Mouse (Mus musculus) erythroid progenitor cell, adult 5-6 weeks (primary cell): ENCODE measurements around the gene Cdk4. TPM values are rescaled to one million over a fixed set of nuclear protein-coding genes. Genes with fewer than 3 reads are reported as not detected.

Experiments
- ATAC-seq: replicated peaks from 2 replicates; pipeline ENCODE4 v1.8.0; 2016; ENCODE audit warnings: moderate number of reproducible peaks, mild to moderate bottlenecking, moderate TSS enrichment, inconsistent platforms; ENCODE audit not compliant: poor library complexity, low FRiP score, severe bottlenecking
- total RNA-seq, 2 experiments: library from RNA; stranded (forward) in 1 of 2; stranded (reverse) in 1 of 2; fragments of 150-400 nt in 1 of 2; fragments of 186-747, 209-891 nt in 1 of 2; gene quantifications; 2 replicates each; pipeline versions ENCODE4 v1.2.3 to v1.2.4; 2015 to 2017; ENCODE audit warnings: low replicate concordance in 2 of 2

Cdk4 gene
- total RNA-seq, 2 experiments from 2014 or later = 84.3 to 99.2 TPM

DNA sequence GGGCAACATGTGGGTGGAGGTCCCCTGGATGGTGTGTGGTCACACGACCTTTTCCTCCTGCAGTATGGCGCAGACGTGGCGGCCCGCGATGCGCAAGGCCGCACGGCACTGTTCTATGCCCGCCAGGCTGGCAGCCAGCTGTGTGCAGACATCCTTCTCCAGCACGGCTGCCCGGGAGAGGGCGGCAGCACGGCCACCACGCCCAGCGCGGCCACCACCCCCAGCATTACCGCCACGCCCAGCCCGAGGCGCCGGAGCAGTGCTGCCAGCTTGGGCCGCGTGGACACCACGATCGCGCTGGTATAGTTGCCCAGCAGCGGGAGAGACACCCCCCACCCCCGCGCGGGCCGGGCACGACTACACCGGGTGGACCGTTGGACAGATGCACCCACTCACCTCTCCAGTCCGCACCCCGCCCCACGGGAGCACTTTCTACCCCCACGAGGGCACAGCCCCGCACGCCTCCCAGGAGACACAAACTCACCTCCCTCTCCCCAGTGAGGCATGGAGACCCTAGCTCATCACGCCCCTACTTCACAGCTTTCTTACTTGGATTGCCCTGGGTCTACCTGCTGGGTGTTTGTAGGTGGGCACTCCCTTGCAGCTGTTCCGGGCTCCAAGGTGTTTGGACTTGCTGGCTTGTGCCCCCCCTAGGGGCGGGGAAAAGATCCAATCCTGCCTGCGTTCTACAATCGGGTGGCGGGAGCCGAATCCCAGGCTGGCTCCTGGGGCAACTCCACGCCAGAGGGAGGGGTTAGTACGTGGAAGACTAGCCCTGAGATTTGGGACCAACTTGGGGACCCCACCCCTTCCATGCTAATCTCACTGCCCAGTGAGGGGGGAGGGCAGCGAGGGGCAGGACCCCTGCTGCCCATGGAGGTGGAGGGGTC is 28.4 kb downstream of the Cdk4 start:
- ATAC-seq = no peak

DNA sequence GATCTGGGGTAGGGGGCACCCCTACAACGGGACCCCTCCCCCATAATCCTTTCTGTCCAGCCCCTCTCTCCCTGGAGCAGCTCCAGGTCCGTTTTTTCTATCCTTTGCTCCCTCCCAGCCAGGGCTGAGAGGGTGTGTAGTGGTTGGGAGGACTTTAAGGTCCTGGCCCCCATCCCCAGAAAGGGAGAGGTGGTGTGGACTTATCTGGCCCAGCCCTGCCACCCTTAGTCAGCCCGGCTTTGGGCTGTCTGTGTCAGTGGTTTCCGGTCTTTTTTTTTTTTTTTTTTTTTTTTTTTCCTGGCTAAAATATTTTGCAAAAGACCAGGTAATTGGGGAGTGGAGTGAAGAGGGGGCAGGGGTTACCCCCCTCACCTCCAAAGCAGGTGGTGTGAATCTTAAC is 29.4 kb downstream of the Cdk4 start:
- ATAC-seq = no peak

DNA sequence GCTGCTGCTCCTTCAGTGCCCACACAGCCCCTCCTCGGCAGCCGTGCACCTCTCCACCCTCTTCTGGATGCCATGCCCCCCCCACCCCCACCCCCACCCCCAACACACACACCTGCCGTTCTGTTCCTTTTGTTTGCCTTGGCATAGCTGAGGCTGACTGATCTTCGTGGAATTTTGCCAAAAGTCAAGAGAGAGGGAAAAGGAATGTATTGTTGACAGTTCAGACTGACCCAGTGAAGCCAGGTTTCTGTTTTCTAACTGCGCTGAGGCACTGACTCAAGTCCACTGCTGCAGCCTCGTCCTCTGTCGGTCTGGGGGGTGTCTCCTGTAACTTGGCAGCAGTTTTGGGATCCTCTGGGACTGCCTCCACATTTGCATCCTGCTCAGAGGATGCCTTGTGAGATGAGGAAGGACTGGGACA is 31.1 kb downstream of the Cdk4 start:
- no peak for ATAC-seq

DNA sequence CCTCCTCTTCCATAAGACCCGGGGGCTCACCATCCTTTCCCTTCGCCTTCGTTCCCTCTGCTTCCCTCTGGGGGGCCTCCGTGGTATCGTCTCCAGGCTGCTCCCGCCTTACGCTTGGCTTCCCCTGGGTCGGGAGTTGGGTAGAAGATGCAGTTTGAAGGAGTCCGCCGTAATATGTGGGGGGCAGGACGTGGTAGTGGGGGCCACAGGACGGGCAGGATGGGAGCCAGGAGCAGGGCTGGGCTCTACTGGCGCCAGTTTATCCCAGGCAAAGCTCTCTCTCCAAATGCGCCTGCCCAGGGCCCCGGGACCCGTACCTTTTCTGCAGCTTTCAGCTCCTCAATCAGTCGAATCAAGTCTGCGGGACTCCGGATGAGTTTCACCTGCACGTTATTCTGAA is 35.2 kb downstream of the Cdk4 start:
- ATAC-seq = no peak; the same call in 1 of the 2 replicates

GRCm38 (mm10) chr10:127099191-127099590 is 35.9 kb downstream of the Cdk4 start:
- no peak for ATAC-seq

DNA sequence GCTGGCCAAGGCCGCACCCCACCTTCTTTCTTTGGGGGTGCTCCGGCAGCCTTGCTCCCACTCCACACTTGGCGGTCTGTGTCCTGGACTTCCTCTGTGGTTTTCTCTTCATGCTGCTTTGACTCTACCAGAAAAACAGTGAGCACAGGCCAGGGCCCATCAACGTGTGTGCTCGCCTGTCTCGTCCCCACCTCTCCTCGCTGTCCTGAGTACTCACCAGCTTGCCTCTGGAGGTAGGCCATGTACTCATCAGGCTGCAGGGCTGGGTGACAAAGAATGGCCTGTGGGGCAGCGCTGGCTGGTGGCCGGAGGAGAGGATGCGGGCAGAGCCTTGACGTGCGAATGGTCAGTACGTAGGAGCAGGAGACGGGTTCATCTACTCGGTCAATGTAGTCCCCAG is 36.5 kb downstream of the Cdk4 start:
- no peak for ATAC-seq

DNA sequence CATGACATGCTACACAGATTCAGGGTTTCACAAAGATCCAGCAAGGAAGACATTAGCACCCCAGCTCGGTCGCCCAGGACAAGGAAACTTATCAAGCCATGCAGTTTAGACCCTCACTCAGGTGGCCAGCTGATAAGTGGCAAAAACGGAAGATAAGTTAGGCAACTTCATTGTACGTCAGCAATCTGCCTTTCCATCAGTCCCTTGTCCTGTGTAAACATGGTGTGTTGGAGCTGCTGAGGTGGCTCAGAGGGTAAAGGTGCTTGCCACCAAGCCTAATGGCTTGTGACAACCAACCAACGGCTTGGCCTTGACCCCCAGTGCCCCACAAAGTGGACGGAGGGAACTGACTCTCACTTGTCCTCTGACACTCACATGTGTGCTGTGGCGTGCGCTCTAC is 37.1 kb downstream of the Cdk4 start:
- ATAC-seq = no peak

- ATAC-seq = no peak
These were observed 37.8 kb downstream of the Cdk4 start for GRCm38 (mm10) chr10:127101151-127101550.

DNA sequence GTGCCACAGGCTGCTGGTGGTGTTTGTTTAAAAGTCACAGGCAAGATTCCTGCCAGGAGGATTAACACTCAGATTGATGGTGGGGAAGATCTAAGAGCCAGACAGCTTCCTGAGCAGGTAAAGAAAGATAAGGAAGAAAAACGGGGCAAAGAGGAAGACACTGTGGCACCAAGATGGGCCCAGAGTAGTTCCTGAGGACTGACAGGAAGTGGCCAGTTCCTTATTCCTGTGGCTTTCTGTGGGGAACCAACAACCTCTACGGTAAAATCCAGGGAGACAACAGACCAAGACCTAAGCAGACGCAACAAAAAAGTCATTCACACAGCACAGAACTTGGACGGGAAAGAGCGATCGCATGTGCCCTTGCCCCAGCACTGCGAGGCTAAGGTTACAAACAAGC is 40.3 kb downstream of the Cdk4 start:
- ATAC-seq = no peak

DNA sequence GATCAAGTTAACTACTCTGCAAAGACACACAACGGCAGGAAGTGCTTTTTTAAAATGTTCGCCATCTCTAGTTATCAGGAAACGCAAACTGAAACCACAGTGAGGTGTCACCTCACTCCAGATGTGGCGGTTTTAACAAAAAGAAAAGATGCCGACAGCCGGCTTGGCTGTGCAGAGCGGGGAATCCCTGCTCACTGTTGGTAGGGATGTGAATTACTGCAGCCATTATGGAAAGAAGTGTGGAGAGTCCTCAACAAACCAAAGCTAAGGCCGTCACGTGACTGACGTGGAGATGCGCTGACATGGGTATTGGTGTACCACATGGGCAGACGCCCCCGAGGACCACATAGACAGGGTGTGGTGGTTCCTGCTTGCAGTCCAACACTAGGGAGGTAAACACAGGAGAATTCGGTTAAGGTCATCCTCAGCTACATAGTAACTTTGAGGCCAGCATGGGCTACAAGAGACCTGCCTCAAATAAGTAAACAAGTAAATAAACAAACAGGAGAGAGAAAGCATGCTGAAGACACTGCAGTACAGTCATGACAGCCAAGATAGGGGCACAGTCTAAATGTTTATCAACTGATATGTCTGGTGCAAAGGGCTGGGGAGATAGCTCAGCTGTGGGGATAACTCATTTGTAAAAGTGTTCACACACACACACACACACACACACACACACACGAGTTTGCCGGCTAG is 44.4 kb downstream of the Cdk4 start:
- peak; percentile 48; the same call in 1 of the 2 replicates for ATAC-seq

GRCm38 (mm10) chr10:127108262-127108583 is 44.9 kb downstream of the Cdk4 start:
- ATAC-seq = no peak

- no peak for ATAC-seq
These were observed 47.9 kb downstream of the Cdk4 start for GRCm38 (mm10) chr10:127111001-127111887.

DNA sequence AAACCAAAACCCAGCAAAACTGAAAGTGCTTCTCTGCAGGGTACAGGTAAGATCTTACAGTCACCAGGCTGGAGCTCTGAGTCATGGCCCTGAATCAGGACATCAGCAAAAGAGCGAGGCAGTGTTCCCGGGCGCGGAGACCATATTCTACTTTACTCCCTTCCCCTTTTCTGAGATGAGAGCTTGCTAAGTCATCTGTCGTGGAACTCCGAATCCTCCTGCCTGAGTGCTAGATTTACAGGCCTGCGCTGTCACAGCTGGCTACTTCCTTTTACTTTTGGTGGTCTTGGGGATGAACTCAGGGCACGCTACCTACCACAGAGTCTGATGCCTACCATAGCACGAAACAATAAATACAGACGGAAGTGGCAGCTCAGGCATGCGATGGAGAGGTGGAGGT is 51.1 kb downstream of the Cdk4 start:
- ATAC-seq = no peak

- no peak for ATAC-seq
These were observed 51.7 kb downstream of the Cdk4 start for GRCm38 (mm10) chr10:127115068-127115467.

Other genes starting within 250 kb of the Cdk4 start
- gene Atp23, start 162.2 kb upstream of the Cdk4 start, total RNA-seq (2015; ENCODE audit: low replicate concordance) = 3.6 TPM in 1 of 2 replicates, not detected in the other
- 0.51 and 1.7 TPM in 2 replicates for gene Atp23, start 162.2 kb upstream of the Cdk4 start, total RNA-seq (2017; ENCODE audit: low replicate concordance)
- gene Ctdsp2, start 84.8 kb upstream of the Cdk4 start, total RNA-seq (2015; ENCODE audit: low replicate concordance) = 18.0 and 19.7 TPM in 2 replicates
- 8.5 and 10.3 TPM in 2 replicates for gene Ctdsp2, start 84.8 kb upstream of the Cdk4 start, total RNA-seq (2017; ENCODE audit: low replicate concordance)
- not detected in 2 replicates for gene Avil, start 62.8 kb upstream of the Cdk4 start, total RNA-seq (2015; ENCODE audit: low replicate concordance)
- gene Avil, start 62.8 kb upstream of the Cdk4 start, total RNA-seq (2017; ENCODE audit: low replicate concordance) = not detected in 2 replicates
- 12.6 and 14.4 TPM in 2 replicates for gene Tsfm, start 32.7 kb upstream of the Cdk4 start, total RNA-seq (2015; ENCODE audit: low replicate concordance)
- 4.2 and 6.5 TPM in 2 replicates for gene Tsfm, start 32.7 kb upstream of the Cdk4 start, total RNA-seq (2017; ENCODE audit: low replicate concordance)
- gene Mettl1, start 22.1 kb upstream of the Cdk4 start, total RNA-seq (2015; ENCODE audit: low replicate concordance) = 3.4 and 6.5 TPM in 2 replicates
- 0.23 and 1.9 TPM in 2 replicates for gene Mettl1, start 22.1 kb upstream of the Cdk4 start, total RNA-seq (2017; ENCODE audit: low replicate concordance)
- not detected in 2 replicates for gene Eef1akmt3, start 22.0 kb upstream of the Cdk4 start, total RNA-seq (2015; ENCODE audit: low replicate concordance)
- gene Eef1akmt3, start 22.0 kb upstream of the Cdk4 start, total RNA-seq (2017; ENCODE audit: low replicate concordance) = not detected in 2 replicates
- not detected in 2 replicates for gene Cyp27b1, start 15.3 kb upstream of the Cdk4 start, total RNA-seq (2015; ENCODE audit: low replicate concordance)
- not detected in 2 replicates for gene Cyp27b1, start 15.3 kb upstream of the Cdk4 start, total RNA-seq (2017; ENCODE audit: low replicate concordance)
- not detected in 2 replicates for gene March9, start 3.4 kb upstream of the Cdk4 start, total RNA-seq (2015; ENCODE audit: low replicate concordance)
- not detected in 2 replicates for gene March9, start 3.4 kb upstream of the Cdk4 start, total RNA-seq (2017; ENCODE audit: low replicate concordance)
- 13.0 and 18.0 TPM in 2 replicates for gene Tspan31, start 6.7 kb downstream of the Cdk4 start, total RNA-seq (2015; ENCODE audit: low replicate concordance)
- 6.6 and 8.5 TPM in 2 replicates for gene Tspan31, start 6.7 kb downstream of the Cdk4 start, total RNA-seq (2017; ENCODE audit: low replicate concordance)
- 1.1 and 3.8 TPM in 2 replicates for gene Agap2, start 11.8 kb downstream of the Cdk4 start, total RNA-seq (2015; ENCODE audit: low replicate concordance)
- gene Agap2, start 11.8 kb downstream of the Cdk4 start, total RNA-seq (2017; ENCODE audit: low replicate concordance) = 2.2 and 51.8 TPM in 2 replicates
- 36.5 and 37.5 TPM in 2 replicates for gene Os9, start 57.6 kb downstream of the Cdk4 start, total RNA-seq (2015; ENCODE audit: low replicate concordance)
- 57.2 and 70.0 TPM in 2 replicates for gene Os9, start 57.6 kb downstream of the Cdk4 start, total RNA-seq (2017; ENCODE audit: low replicate concordance)
- gene B4galnt1, start 101.7 kb downstream of the Cdk4 start, total RNA-seq (2015; ENCODE audit: low replicate concordance) = 25.2 and 34.2 TPM in 2 replicates
- 10.7 and 14.0 TPM in 2 replicates for gene B4galnt1, start 101.7 kb downstream of the Cdk4 start, total RNA-seq (2017; ENCODE audit: low replicate concordance)
- not detected in 2 replicates for gene Slc26a10, start 117.1 kb downstream of the Cdk4 start, total RNA-seq (2015; ENCODE audit: low replicate concordance)
- not detected in 2 replicates for gene Slc26a10, start 117.1 kb downstream of the Cdk4 start, total RNA-seq (2017; ENCODE audit: low replicate concordance)
- 0.72 TPM in 1 of 2 replicates, not detected in the other for gene Arhgef25, start 126.5 kb downstream of the Cdk4 start, total RNA-seq (2015; ENCODE audit: low replicate concordance)
- gene Arhgef25, start 126.5 kb downstream of the Cdk4 start, total RNA-seq (2017; ENCODE audit: low replicate concordance) = 0.13 and 10.1 TPM in 2 replicates
- gene Dtx3, start 132.2 kb downstream of the Cdk4 start, total RNA-seq (2015; ENCODE audit: low replicate concordance) = 18.9 and 22.0 TPM in 2 replicates
- 6.3 and 11.9 TPM in 2 replicates for gene Dtx3, start 132.2 kb downstream of the Cdk4 start, total RNA-seq (2017; ENCODE audit: low replicate concordance)
- 31.4 and 61.6 TPM in 2 replicates for gene Pip4k2c, start 148.1 kb downstream of the Cdk4 start, total RNA-seq (2015; ENCODE audit: low replicate concordance)
- gene Pip4k2c, start 148.1 kb downstream of the Cdk4 start, total RNA-seq (2017; ENCODE audit: low replicate concordance) = 37.8 and 46.2 TPM in 2 replicates
- gene Kif5a, start 199.8 kb downstream of the Cdk4 start, total RNA-seq (2015; ENCODE audit: low replicate concordance) = not detected in 2 replicates
- not detected in 2 replicates for gene Kif5a, start 199.8 kb downstream of the Cdk4 start, total RNA-seq (2017; ENCODE audit: low replicate concordance)
- 72.9 and 75.0 TPM in 2 replicates for gene Dctn2, start 202.8 kb downstream of the Cdk4 start, total RNA-seq (2015; ENCODE audit: low replicate concordance)
- 64.0 and 70.5 TPM in 2 replicates for gene Dctn2, start 202.8 kb downstream of the Cdk4 start, total RNA-seq (2017; ENCODE audit: low replicate concordance)
- gene Mbd6, start 225.5 kb downstream of the Cdk4 start, total RNA-seq (2015; ENCODE audit: low replicate concordance) = 55.8 and 69.6 TPM in 2 replicates
- gene Mbd6, start 225.5 kb downstream of the Cdk4 start, total RNA-seq (2017; ENCODE audit: low replicate concordance) = 10.7 and 15.0 TPM in 2 replicates
- gene Mars, start 248.3 kb downstream of the Cdk4 start, total RNA-seq (2015; ENCODE audit: low replicate concordance) = 68.5 and 80.9 TPM in 2 replicates
- 86.0 and 98.9 TPM in 2 replicates for gene Mars, start 248.3 kb downstream of the Cdk4 start, total RNA-seq (2017; ENCODE audit: low replicate concordance)